Mouse (Mus musculus): Measurements from ENCODE around the gene Sec61a2.

Gene Sec61a2

DNA sequence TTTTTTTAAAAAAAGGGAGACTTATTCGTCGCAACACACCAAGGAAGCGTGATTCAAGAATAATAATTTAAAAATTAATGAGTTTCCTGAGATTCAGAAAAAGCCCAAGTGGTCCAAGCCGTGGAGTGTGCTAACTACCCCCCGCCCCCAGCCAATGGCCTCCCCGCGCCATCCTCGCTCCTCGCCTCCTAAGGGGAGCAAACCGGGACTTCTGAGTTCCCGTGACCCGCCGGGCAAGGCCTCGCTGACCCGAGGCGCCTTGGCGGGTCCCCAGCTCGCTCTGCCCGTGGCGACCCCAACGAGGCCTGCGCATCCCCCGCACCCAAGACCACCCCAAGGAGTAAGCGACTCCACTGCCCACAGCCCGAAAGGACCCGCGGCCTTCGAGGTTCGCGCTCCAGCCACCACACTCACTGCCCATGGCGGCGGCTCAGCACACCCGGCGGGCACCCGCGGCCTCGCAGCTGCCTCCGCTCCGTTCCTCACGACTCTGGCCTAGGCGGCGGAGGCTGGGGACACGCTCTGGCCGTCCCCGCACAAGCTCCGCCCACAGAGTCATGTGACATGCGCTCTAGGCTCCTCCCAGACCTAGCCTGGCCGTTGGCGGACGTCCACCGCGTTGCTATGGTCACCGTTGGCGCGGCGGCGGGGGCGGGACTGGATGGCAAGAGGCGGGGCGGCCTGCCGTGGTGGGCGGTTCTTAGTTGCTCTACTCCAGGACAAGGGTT is at the start of gene Sec61a2:
Sec61a2 (minus strand) TSS at position 590 of the 728 bp plus-strand sequence.
- DNase-seq = peak; percentile 91 to 93

DNA sequence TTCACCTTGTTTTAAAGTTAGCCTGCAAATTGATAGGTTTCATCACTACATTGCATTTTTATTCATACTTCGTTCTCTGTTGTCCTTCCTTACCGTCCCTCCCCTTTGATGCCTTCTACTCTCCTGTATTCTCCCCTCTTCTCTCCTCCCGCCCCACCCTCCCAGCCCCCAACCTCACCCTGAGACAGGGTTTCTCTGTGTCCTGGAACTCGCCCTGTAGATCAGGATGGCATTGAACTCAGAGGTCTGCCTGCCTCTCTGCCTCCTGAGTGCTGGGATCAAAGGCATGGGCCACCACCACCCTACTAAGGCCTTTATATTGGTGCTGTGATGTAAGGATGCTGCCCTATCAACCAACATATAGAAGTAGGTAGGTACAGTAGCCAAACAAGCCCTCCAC is 47.8 kb upstream of the Sec61a2 start:
- no peak for DNase-seq

DNA sequence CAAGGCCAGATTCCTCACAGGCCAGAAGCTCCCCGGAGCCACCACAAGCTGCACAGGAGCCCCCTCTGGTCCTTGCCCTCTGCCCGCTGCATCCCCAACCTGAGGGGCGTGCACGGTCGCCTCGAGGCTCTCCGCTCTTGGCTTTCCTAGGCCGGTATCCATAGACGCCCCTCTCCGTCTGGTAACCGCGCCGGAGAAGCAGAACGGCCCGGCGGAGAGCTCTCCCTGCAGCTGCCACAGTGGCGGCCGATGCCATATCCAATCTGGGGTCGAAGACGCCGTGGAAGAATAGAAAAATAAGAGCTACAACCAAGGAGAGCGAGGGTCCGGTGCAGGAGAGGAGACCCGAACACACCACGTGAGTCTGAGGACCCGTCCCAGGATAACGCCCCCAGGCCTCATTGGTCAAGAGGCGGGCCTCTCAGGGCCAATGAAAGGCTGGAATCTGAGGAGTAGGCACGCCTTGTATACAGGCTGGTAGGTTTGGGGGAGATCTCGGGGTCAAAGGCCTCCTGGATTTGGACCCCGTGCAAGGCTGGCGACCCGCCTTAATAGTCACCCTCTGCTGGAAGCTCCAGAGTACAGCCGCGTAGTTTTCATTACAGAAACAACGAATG is 47.3 kb upstream of the Sec61a2 start, which contains the start of gene Dhtkd1:
Dhtkd1 (minus strand) TSS at position 377 of the 617 bp plus-strand sequence.
- peak; percentile 31 to 50 for DNase-seq

DNA sequence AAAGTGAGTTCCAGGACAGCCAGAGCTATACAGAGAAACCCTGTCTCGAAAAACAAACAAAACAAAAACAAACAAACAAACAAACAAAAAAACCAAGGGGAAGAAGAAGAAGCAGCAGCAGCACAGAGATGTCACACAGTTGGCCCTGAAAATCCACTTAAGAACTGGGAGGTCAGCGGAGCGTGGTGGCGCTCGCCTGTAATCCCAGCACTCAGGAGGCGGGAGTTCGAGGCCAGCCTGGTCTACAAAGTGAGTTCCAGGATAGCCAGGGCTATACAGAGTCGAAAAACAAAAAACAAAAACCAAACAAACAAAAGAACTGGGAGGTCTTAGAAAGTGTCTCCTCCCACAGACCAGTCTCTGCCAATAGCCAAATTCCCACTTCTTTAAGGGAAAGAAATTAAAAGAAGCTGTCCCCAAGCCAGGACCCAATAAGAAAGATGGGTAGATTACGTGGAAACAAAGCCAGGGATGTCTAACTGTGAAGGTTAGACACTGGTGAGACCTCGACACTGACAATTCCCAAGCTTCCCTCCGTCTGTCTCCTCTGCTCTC is 46.7 kb upstream of the Sec61a2 start:
- no peak for DNase-seq

DNA sequence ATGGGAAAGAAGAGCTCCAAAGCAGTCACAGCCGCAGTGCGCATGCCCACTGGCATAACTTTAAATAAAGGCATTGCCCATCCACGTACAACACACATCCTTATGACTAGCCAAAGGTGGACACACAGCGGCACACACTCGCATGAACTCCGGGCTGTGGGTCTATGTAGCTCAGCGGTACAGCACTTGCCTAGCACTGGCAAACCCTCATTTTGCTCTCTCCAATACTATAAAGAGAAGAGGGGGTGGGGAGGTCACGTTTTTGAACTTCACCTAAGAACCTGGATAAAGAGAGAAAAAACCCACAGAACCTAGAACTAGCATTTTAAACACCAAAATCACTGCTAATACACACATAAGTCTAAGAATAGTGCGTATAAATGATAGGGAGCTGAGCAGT is 45.7 kb upstream of the Sec61a2 start:
- no peak for DNase-seq

DNA sequence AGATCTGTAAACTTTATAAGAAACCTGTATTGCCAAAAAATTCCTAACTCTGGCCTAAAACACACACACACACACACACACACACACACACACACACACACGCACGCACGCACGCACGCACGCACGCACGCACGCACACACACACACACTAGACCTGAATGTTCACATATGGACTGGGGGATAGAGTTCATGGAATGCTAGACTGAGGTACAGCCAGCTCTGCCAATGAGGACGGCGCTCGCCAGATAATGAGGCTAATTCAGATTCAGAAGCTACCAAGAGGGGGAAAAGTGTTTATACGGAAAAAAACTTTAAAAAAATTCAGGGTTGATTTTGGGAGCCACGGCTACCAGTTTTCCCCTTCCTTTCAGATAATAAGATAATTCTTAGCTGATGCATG is 44.7 kb upstream of the Sec61a2 start:
- DNase-seq = no peak

DNA sequence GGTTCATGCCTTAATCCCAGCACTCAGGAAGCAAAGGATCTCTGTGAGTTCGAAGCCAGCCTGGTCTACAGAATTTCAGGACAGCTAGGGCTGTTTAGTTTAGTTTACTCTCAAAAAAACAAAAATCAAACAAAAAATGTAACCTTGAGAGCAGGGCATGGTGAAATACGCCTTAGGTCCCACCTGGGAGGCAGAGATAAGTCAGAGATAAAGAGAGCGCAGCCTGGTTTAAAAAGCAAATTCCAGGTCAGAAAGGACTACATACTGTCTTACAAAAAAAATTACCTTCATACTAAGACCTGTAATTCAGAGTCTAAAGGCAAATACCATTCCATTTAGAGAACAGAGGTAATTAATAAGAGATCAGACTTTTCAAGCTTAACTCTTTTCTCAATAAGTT is 44.1 kb upstream of the Sec61a2 start:
- no peak for DNase-seq

DNA sequence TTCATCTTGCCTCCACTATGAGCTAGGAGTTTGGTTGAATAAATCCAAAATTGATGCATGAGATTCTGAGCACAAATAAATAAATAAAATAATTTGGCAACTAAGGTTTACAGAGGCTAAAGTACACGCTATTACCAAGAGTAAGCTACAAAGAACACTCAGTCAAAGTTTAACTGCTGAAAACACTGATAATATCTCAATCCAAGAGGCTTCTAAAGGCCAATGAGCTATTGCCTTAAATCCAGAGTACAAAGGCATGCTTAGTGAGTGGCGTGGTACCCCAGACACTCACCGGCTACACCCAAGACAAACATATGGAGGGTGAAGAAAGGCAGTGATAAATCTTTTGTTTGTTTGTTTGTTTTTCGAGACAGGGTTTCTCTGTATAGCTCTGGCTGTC is 41.3 kb upstream of the Sec61a2 start:
- no peak for DNase-seq

DNA sequence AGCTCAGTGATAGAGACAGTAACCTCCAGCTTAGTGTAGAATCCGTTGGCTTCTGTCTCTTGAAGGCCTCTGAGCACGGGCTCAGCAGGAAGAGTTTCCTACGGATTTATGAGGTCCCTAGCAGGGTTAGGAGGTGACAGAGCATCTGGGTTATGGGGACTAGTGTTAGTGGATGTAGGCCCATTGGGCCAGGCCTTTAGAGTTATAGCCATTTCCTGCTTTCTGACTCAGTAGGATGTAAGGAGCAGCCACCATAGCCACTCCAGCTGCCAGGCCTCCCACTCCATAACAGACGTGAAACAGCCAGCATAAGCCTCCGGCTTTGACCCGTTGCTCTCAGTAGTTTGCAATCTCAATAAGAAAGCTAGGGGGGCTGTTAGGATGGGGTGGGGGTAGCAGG is 40.8 kb upstream of the Sec61a2 start:
- DNase-seq = no peak

DNA sequence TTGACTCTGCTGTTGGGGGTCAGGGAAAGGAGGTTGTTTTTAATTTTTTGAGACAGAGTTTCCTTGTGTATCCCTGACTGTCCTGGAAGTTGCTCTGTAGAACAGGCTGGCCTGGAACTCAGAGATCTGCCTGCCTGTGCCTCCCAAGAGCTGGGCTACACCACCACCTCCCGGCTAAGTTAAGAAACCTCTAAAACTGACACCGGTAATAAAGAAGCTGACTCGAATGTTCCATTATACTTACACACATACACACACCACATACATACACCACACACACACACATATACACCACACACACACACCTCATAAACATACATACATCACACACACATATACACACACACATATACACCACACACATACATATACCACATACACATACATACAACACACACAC is 39.7 kb upstream of the Sec61a2 start:
- DNase-seq = no peak

DNA sequence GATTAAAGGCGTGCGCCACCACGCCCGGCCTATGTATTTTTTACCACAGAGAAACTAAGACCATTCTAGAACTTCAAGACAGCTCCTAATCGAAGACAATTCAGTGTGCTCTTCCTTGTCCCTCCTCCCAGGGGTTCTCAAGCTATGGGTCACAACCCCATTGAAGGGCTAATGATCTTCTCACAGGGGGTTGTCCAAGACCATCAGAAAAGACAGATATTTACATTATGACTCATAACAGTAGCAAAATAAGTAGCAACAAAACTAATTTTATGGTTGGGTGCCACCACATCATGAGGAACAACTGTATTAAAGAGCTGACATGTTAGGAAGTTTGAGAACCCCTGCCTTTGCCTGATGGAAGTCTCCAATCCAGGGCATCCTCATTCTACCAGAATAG is 36.7 kb upstream of the Sec61a2 start:
- no peak for DNase-seq

DNA sequence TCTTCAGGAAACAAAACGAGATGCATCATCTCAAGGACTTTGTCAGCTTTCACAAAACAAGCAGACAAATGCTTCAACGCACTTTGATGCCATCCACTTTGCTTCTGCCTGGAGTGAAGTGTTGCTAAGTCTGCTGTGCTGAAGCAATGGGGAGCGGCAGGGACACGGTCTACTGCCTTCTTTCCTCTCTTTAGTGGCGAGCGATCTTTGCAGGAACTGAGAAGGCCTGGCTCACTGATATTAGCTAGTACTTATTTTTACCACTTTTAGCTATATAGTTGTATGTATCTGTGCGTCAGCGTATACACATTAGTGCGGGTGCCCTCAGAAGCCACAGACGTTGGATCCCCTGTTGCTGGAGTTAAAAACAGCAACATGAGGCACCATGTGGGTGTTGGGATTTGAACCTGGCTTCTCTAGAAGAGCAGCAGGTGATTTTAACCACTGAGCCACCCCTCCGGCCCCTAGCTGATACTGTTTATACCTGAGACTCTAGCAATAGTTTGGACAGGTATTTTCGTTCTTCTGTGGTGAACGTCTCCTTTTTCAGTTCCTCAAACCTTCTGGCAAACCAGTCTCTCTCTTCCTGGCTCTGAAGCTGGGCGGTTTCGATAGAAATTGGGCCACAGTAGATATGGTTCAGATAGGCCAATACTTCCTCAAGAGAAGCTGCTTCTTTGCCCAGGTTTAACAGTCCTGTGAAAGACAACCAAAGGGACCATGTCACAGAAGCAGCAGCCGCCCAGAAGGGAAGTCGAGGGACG is 35.2 kb upstream of the Sec61a2 start:
- DNase-seq = no peak

DNA sequence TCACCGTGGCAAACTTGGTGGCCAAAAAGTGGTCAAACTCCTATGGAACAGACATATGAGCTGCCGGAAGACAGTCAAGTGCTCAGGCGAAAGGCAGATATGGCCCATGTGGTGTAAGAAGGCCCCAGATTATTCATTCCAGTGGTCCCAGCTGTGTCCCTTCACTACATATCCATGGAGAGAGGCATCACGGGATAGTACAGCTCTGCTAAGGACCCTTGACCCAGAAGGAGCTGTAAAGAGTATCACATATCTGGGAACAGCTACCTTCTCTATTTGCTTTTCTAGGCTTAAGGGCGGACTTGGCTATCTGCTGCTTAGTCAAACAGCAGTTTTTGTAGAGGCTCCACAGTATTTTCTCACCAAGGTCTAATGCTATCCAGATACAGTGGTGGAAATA is 34.6 kb upstream of the Sec61a2 start:
- DNase-seq = no peak

DNA sequence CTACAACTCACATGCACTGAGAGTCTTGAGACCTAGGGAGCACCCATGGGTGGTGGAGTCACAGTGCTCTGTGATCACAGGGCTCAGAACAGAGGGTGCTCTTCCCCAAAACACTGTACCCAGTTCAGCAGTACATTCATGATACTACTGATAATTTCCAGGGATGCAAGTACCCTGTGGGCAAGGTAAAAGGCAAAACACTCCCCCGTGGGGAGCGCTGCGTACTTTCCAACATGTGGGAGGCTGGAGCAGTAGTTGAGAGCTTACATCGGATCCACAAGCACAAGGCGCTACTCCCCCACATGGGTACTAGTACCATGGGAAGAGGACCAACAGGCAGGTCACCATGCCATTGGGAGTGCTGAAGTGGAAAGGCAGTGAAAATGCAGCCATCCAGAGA is 32.2 kb upstream of the Sec61a2 start:
- DNase-seq = no peak

DNA sequence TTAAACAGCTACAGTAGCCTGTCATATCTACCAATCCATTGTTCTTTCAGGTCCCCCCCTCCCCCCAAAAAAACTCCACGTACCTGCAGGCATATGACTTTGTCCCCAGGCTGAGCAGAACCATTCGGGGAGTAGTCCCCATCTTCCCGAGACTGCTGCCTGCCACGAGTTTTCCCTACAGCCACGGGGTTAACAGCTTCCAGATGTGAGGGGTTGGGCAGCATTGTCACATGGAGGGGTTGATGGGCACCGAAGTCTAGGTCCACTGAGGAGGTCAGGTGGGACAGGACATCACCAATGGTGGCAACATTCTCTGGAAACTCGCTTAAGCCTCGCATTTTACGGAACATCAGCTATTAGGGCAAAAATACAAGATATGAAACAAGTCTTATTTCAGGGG is 28.6 kb upstream of the Sec61a2 start:
- no peak for DNase-seq

DNA sequence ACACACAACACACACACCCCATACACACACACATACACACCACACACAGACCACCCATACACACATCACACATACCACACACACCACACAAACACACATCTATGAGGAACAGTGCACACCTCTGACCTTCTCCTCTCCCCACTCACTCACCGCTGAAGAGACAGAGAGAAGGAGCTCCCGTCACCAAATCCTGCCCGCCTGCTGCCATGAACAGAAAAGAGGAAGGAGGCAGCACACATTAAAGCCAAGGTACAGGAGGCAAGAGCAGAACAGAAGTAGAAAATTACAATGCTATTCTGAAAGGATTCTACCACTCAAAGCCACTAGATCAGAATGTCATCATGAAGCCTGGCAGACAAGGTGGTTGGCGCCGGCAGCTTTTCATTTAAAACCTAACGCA is 27.6 kb upstream of the Sec61a2 start:
- DNase-seq = no peak

DNA sequence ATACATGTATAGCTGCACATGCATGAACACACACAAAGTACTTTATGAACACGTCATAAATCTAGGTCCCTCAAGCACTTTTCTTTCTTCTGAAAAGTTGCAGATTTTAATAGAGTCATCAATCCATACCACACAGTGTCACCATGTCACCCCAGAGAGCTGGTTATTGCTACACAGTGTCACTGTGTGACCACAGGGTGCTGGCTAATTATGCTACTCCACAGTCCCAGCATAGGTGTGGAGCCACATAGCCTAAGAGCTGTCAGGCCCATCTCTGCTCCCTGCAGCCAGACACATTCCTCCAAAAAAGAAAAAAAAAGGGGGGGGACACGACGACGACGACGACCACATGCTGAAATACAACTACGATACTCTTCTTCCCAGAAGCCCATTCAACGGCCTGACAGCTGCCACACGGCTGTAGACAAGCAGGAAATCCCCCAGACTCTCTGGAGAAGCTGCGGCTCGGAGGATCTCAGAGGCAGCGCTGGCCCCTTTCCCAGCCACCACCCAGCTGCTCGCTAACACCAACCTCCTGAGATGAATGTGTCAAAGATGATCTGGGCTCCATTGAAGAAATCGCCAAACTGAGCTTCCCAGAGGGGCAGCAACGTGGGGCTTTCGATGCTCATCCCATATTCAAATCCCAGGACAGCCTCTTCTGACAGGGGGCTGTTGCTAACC is 16.2 kb upstream of the Sec61a2 start:
- DNase-seq = no peak

DNA sequence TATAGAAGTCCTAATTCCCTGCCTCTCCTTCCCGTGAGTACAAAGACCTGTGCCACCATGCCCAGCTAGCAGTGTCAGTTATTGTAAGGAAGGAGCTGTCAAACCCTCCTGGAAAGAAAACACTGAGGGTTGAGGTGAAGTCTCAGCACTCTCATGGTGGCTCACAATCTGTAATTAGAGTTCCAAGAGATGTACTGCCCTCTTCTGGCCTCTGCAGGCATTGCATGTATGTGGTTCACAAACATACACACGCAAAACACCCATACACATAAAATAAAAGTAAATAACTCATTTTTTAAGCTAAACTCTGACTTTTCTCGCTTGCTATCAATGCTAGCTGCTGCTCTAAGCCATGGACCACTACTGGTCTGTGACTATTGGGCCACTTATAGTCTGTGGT is 11.4 kb upstream of the Sec61a2 start:
- peak; percentile 29 to 48 for DNase-seq

DNA sequence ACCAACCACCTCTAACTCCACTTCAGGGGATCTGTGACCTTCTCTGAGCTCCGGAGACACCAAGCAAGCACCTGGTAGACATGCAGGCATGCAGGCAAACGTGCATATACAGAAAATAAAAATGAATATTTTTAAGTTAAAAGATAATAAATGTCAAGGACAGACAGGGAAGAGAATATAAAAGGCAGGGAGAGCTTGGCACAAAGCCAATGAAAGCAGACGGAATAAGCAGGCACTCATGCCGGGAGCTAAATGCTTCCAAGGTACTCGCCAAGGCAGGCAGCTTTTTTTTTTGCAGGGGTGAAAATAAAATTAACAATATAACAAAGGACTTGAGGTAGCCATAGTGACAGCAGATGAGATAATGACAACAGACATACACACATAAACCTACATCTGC is 10.9 kb upstream of the Sec61a2 start:
- DNase-seq = no peak

DNA sequence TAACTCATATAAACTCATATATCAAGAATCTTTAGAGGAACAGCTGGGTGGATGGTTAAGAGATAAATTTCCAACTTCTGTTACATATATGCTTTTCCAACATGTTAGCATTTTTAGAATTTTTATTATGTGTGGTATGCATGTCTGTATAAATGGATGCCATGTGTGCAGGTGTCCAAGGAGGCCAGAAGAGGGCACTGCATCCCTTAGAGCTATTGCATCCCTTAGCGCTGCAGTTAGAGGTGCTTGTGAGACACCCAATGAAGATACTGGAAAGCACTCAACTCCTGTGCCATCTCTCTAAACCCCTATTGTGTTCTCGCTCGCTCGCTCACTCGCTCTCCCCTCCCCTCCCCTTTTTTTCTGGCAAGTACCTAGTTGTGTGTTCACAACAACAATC is 4.9 kb upstream of the Sec61a2 start:
- DNase-seq = peak; percentile 5 to 15

DNA sequence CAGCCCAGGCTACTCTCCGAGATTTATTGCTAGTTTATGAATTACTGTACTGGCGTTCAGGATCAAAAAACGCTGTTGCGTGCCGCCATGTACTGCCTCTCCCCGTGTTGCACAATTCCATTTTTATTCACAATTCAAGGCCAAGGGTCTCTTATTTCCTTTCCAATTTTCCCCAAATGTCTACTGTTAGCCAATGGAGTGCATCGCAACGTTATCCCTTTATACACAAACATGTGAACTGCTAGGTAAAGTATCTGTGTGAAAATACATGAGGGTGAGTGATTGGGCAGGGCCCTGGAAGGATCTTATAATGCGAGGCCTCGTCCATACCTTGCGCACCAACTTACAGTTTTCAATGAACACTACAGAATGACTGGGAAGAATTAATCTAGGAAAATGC is 936 bp downstream of the Sec61a2 start:
- DNase-seq = no peak

DNA sequence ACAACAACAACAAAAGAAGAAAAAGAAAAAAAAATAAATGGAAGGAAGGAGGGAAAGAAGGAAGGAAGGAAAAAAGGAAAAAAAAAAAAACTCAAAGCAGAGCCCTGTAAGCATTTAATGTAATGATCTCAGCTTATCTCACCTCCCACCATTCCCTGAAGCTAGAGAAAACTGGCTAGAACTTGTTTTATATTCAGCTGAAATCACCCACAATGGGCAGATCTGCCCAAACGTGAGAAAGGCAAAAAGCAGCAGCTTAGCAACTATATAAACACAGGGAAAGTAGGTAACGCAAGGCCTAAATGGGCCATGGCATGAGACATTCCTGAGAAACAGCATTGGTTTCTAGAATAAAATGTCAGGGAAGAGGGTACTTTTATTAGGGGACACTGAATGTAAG is 5.8 kb downstream of the Sec61a2 start:
- DNase-seq = no peak

DNA sequence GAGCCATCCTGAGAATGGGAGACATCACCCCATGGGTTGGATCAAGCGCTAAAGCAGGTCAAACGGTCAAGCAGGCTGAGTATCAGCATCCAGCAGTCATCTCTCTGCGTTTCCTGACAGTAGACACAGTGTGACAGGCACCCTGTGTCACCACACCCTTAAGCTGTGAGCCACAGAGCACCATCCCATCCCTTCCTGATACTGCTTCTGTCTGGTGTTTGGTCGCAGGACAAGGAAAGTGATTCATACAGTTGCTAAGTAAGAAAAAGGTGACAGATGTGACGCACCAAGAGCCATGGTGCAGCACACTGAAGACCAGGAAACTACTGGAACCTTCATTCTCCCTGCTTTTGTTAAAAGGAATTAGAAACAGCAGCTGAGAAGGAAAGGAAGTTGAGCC is 6.4 kb downstream of the Sec61a2 start:
- DNase-seq = no peak
